Mouse (Mus musculus): ENCODE results near the gene Cox7a1. TPM values are rescaled to one million over a fixed set of nuclear protein-coding genes. Genes with fewer than 3 reads are reported as not detected.

Cox7a1 gene
- total RNA-seq, 2 experiments from 2014 or later = 268 to 275 TPM

- DNase-seq (ENCODE audit: low spot score in 2 of 2) = no peak
These were observed 33.3 kb downstream of the Cox7a1 start for GRCm38 (mm10) chr7:30217277-30217676.

GRCm38 (mm10) chr7:30219293-30220007 is 35.5 kb downstream of the Cox7a1 start:
- DNase-seq (ENCODE audit: low spot score in 2 of 2) = peak in 1 of 2 experiments; percentile 44

- no peak for DNase-seq (ENCODE audit: low spot score in 2 of 2)
These were observed 36.0 kb downstream of the Cox7a1 start for GRCm38 (mm10) chr7:30220008-30220356.

DNA sequence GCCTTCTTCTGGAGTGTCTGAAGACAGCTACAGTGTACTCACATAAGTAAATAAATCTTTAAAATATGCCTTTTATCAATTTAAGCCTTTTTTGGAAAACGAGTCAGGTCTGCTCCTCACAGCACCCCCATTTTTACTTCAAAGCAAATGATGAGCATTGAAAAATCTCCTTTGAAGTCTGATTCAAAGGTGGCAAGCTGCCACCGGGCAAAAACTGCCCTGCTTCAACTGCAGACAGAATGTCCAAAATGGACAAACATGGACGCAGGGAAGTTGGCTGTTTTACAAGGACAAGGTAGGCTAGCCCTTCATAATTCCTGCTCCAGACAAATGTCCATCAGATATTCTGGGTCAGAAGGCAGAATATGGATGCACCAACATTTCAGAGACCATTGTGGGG is 37.5 kb downstream of the Cox7a1 start:
- peak in 1 of 2 experiments; percentile 5 for DNase-seq (ENCODE audit: low spot score in 2 of 2)

- no peak for DNase-seq (ENCODE audit: low spot score in 2 of 2)
These were observed 38.3 kb downstream of the Cox7a1 start for GRCm38 (mm10) chr7:30222205-30222604.

DNA sequence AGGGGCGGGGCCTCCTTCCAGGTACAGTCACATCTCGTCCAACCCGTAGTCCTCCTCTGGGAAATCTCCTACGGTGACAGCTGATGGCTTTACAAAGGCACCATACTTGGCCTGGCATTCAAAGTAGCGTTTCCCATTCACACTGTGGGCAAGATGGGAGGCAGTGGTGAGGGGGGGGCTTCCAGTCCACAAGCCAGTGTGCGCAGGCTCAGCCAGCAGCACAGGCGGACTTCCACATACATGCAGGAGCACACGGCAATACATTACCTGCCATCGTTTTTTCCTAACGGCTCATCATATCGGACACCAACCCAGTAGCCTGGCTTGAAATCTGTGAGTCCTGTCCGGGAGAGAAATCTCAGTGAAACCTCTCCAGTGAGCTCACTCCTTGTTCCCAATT is 40.3 kb downstream of the Cox7a1 start:
- no peak for DNase-seq (ENCODE audit: low spot score in 2 of 2)

DNA sequence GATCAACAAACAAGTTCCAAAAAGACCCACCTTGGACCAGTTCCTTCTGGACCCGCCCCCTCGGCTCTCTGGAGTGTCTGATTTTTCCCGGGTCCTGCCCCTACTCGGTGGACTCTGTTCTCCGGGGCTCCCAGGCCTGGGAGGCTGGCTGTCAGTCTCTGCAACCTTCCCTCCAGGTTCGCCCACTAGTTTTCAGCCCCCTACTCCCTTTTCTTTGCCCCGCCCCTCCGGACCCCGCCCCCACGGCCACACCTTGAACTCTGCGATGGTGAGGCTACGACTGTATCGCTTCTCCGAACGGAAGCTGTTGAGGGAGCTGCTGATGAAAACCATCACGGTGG is 47.4 kb downstream of the Cox7a1 start:
- no peak for DNase-seq (ENCODE audit: low spot score in 2 of 2)

DNA sequence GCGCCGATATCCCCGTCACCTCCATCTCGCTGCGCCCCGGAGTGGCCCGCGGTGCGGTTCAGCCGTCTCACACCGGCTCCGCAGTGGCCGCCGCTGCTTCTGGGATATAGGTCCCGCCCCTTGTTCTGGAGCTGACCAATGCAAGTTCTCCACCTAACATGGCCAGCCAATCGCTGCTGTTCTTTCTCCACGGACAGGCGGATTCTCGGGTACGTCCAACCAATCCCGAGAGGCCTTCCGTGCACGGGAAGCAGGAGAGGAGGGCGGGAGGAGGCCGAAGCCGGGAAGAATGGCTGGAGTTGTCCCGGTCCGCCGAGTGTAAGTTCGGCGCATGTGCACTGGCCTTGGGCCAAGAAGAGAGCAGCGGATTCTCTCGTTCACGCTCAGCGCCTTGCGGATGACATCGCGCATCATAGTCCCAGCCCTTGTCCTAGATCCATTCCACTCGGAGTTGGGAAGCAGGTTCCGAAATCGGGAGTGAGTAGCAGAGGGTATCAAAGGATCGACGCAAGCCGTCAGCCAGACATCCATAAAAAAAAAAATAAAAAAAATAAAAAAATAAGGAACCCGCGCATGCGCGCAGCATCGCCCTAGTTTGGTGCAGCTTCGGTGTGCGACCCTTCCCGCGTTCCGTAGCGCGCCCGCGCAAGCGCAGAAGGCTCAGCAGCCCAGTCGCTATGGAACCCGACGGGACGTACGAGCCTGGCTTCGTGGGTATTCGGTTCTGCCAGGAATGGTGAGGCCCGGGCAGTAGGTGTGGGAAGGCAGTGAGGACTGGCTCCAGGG is 47.9 kb downstream of the Cox7a1 start, which contains the start of the genes Polr2i and Tbcb:
Gene Polr2i (plus strand): TSS at position 280 of the 786 bp plus-strand sequence.
Gene Tbcb (minus strand): TSS at position 604 of the 786 bp plus-strand sequence.
- DNase-seq (ENCODE audit: low spot score in 2 of 2) = peak; percentile 96 to 98

GRCm38 (mm10) chr7:30232631-30233148 is 48.7 kb downstream of the Cox7a1 start:
- peak in 1 of 2 experiments; percentile 70 for DNase-seq (ENCODE audit: low spot score in 2 of 2)

DNA sequence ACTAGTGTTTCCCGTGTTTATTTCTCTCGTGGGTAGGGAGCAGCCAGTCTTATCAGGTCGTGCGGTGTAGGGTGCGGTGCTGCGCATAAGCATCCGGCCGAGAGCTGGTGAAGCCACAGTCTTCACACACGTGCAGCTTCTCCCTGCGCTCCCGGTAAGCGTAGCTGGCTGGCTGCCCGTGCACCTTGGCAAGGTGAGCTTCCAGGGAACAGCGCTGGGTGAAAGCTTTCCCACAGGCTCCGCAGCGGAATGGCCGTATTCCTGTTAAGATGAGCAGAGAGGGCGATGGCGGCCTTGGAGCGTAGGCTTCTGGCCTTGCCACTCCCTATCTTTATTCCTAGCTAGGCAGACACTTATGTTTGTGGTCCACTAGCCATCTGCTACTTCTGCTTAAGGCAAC is 49.4 kb downstream of the Cox7a1 start:
- peak; percentile 31 to 33 for DNase-seq (ENCODE audit: low spot score in 2 of 2)

GRCm38 (mm10) chr7:30234276-30234858 is 50.4 kb downstream of the Cox7a1 start:
- DNase-seq (ENCODE audit: low spot score in 2 of 2) = no peak

DNA sequence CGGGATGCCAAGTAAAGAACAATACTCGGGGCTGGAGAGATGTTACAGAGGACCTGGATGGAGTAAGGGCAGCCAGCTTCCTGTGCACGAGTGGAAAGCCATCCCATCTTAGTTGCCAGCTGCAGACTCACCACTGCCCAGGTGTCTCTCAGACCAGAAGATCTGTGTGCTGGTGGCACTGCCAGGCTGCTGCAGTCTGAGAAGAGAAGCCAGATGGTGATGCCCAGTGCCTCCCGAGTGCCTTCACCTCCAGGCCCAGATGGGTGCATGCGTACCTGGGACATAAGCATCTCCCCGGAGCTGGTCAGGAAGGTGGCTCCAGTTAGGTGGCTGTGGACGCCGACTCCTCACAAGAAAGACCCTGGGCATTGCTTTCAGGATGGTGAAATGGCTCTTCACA is 51.1 kb downstream of the Cox7a1 start:
- DNase-seq (ENCODE audit: low spot score in 2 of 2) = no peak

DNA sequence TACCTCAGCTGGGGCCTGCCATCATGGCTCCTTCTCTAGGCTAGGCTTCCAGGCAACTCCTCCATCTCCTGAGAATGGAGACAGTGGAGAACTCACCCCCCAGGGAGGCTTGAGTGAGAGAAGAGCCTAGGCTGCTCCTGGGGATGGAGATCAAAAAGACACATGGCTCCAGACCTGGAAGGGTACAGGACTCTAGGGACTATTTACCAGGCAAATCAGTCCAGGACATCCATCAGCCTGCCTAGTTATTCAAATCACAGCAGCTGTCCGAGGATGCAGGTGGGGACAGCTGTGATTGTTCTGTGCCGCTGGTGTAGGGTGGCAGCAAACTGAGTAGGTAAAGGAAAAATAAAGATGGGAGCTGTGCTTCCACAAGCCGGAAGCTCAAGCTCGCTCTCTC is 51.7 kb downstream of the Cox7a1 start, which contains the start of gene Ovol3:
Gene Ovol3 (minus strand): TSS at position 101 of the 400 bp plus-strand sequence.
- no peak for DNase-seq (ENCODE audit: low spot score in 2 of 2)

Other genes with a start within 250 kb of the Cox7a1 start
- gene Zfp74, start 230.1 kb upstream of the Cox7a1 start, total RNA-seq (2021) = 10 to 100 TPM; 10.9 to 12.9 TPM
- gene Zfp568, start 200.2 kb upstream of the Cox7a1 start, total RNA-seq (2021) = 100 to 1,000 TPM; 140 to 141 TPM
- 1 to 10 TPM; 2.4 to 3.4 TPM for gene Zfp14, start 132.8 kb upstream of the Cox7a1 start, total RNA-seq (2021)
- 1 to 10 TPM; 4.4 to 5.3 TPM for gene Zfp82, start 111.2 kb upstream of the Cox7a1 start, total RNA-seq (2021)
- not detected for gene Gm26920, start 93.7 kb upstream of the Cox7a1 start, total RNA-seq (2021)
- 1 to 10 TPM; 4.8 to 5.6 TPM for gene Zfp566, start 93.6 kb upstream of the Cox7a1 start, total RNA-seq (2021)
- gene Zfp260, start 89.4 kb upstream of the Cox7a1 start, total RNA-seq (2021) = 10 to 100 TPM; 52.5 to 65.2 TPM
- 1 to 10 TPM; 8.0 to 9.4 TPM for gene Zfp382, start 62.2 kb upstream of the Cox7a1 start, total RNA-seq (2021)
- gene Zfp146, start 14.4 kb upstream of the Cox7a1 start, total RNA-seq (2021) = 10 to 100 TPM; 46.2 to 54.5 TPM
- 100 to 1,000 TPM; 272 to 284 TPM for gene Capns1, start 14.7 kb downstream of the Cox7a1 start, total RNA-seq (2021)
- gene Polr2i, start 47.8 kb downstream of the Cox7a1 start, total RNA-seq (2021) = 10 to 100 TPM; 91.6 to 94.0 TPM
- 10 to 100 TPM; 62.5 to 64.9 TPM for gene Tbcb, start 48.1 kb downstream of the Cox7a1 start, total RNA-seq (2021)
- gene Ovol3, start 51.6 kb downstream of the Cox7a1 start, total RNA-seq (2021) = under 1 TPM; 0.78 TPM
- gene Thap8, start 96.0 kb downstream of the Cox7a1 start, total RNA-seq (2021) = under 1 TPM; 0.29 to 0.96 TPM
- gene Wdr62, start 96.3 kb downstream of the Cox7a1 start, total RNA-seq (2021) = 1 to 10 TPM; 5.5 to 7.4 TPM
- 10 to 100 TPM; 29.8 to 42.1 TPM for gene Clip3, start 107.6 kb downstream of the Cox7a1 start, total RNA-seq (2021)
- gene Alkbh6, start 124.6 kb downstream of the Cox7a1 start, total RNA-seq (2021) = 10 to 100 TPM; 25.0 to 26.5 TPM
- gene Syne4, start 130.7 kb downstream of the Cox7a1 start, total RNA-seq (2021) = 1 to 10 TPM; 2.5 to 3.8 TPM
- gene E130208F15Rik, start 137.6 kb downstream of the Cox7a1 start, total RNA-seq (2021) = 1 to 10 TPM; 1.2 to 1.4 TPM
- gene Sdhaf1, start 139.8 kb downstream of the Cox7a1 start, total RNA-seq (2021) = 10 to 100 TPM; 12.0 to 13.2 TPM
- 1 to 10 TPM; 3.3 to 3.8 TPM for gene Lrfn3, start 178.6 kb downstream of the Cox7a1 start, total RNA-seq (2021)
- gene Tyrobp, start 229.6 kb downstream of the Cox7a1 start, total RNA-seq (2021) = 10 to 100 TPM; 24.9 to 33.3 TPM
- gene Hcst, start 235.7 kb downstream of the Cox7a1 start, total RNA-seq (2021) = under 1 TPM in 1 of 2 experiments, not detected in 1; 0.74 TPM
- gene Nfkbid, start 237.6 kb downstream of the Cox7a1 start, total RNA-seq (2021) = under 1 TPM; 0.56 to 0.67 TPM

Measured in gastrocnemius, postnatal 4 days (tissue).